Mouse (Mus musculus) heart, adult 9 months (tissue): ENCODE data around the gene Sdc4.

Experiments
- DNase-seq, 2 experiments: peaks; one replicate each; pipeline ENCODE4 v3.0.0; 2022; ENCODE audit warnings: low spot score in 2 of 2

Gene Sdc4

DNA sequence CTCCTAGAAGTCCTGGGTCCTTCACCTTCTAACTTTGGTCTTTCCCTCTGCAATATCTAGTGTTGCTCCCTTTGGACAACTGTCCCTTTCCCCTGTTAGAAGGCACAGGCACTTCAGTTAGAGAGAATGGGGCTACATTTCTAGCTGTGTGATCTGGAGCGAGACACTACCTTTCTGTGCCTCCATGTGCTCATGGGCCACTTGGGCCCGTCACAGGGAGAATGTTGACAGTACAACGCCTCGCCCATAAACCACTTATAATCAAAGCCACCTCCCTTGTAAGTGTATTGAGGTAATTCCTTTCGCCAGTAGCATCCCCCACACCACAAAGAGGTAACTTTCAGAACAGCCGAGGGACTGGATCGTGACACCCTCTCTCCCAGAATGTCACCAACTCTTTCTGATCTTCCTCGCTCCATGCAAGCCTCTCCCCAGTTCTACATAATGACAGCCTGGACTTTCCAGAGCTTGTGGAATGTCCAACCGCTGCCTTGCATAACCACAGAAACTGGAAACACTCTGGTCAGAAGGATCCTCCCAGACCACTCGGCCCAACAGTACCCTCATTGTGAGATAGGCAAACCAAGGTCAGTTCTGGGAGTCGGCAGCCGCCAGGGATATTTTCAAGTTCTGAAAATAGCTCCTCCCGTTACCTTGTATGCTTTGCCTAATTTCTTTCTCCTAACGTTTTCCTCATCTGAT, 5.8 kb upstream of the Sdc4 start:
- DNase-seq, result no peak

DNA sequence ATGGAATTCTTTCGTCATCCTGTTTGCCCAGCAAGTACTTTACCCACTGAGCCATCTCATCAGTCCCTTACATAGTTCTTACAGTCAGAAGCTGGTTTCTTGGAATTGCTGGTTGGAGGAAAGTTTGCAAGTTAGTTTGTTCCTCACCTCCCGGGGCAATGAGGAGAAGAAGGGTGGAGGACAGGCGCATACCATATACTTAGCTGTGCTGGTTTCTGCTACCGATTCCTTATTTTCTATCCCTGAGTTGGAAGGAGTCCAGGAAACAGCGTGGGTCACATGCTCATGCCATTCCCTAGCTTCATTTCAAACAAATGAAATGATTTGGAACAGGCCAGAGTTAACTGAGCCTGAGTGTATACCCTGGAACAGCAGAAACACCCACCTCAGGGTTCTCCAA, 5.2 kb upstream of the Sdc4 start:
- DNase-seq, result no peak

- DNase-seq, result no peak
Measured at GRCm38 (mm10) chr2:164448140-164448539, 4.5 kb upstream of the Sdc4 start.

DNA sequence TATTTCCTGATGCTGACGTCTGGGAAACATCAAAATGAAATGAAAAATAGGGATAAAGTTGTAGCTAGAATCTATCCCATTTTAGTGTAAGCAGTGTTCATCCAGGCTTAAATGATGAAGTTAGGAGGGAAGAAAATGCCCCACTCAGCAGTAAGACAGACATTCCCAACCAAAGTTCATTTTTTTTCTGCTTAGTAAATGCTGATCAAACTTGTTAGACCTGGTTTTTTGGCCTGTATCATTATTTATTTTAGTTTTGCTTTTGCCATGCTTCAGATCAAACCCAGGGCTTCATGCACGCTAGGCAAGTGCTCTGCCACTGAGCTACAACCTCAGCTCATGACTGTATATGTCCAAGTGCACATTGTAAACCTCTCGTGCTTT, 2.4 kb upstream of the Sdc4 start:
- DNase-seq, result no peak

DNA sequence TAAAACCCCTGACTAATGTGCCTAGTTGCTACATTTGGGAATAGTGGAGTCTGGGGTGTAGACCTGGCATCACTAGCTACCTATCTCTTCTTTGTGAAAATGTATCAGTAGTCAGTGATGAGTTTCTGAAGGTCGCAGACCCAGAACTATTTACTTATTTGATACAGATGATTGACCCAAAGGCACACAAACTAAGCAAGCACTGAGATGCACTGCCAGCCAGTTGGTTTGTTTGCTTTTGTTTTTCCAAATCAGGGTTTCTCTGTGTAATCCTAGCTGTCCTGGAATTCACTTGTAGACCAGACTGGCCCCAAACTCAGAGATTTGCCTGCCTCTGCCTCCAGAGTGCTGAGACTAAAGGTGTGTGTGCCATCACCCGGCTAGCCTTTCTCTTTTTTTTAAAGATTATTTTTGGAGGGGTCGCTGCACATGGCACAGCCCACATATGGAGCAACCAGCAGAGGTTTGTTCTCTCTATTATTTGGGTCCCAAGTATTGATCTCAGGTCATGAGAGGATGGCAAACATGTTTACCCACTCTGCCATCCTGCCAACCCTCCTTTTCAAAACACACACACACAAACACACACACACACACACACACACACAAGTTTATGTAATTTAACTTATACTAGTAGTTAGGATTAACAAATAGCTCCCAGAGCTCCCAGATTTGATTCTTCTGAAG, 1.9 kb upstream of the Sdc4 start:
- DNase-seq, result no peak

DNA sequence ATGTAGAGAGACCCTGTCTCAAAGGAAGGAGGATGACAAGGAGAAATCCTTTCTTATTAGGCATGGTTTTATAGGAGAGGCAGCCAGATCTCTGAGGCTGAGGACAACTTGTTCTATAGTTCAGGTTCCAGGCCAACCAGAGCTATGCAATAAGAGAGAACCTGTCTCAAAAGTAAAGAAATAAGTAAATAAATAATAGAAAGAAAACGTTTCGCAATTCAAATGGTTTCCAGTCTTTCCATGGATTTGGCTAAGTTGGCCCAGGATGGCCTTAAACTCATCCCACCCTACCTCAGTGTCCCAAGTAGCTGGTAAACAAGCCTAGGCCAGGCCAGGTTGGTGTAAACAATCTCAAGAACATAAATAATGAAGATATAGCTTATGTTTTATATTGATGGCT, 1.0 kb upstream of the Sdc4 start:
- no peak for DNase-seq

DNA sequence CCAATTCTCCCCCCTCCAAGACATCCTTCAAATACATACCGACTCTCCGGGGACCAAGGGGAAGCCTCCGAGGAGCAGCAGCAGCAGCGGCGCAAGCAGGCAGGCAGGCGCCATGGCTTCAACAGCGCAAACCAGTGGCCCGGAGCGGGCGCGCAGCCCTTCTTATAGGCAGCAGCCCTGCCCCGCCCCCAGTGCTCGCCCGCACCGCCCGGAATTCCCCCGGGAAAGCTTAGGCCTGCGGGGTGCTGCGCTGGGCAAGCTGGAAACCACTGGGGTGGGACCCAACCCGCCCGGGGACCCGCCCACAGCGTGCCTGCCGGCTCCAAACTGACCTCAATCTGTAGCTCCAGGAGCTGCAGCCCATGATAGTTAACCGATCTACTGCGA, 643 bp downstream of the Sdc4 start:
- peak; percentile 87 to 89 for DNase-seq

- DNase-seq, result peak; percentile 50 to 58
Measured at GRCm38 (mm10) chr2:164442315-164443050, 1.2 kb downstream of the Sdc4 start.

GRCm38 (mm10) chr2:164441731-164442130, 2.0 kb downstream of the Sdc4 start:
- no peak for DNase-seq

- DNase-seq, result peak in 1 of 2 experiments; percentile 41
Measured at GRCm38 (mm10) chr2:164441155-164441554, 2.5 kb downstream of the Sdc4 start.

DNA sequence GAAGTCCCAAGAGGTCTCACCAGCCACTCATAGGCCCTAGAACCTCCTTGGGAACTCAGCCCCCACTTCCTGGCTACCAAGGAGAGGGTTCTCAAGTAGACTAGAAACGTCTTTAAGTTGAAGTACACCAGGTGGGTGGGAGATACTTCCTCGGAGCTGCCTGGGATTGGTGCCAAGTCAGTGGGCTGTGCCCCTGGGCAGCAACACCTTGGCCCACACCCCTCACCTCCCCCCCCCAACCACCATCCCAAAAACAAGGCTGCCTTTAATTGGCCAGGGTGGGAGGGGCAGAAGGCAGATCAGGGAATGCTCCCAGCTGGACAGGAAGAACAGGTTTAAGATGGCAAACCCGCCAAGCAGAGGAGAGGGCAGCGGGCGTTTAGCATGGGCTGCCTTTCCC, 3.4 kb downstream of the Sdc4 start:
- DNase-seq, result no peak

GRCm38 (mm10) chr2:164439001-164439421, 4.7 kb downstream of the Sdc4 start:
- DNase-seq, result peak in 1 of 2 experiments; percentile 36

DNA sequence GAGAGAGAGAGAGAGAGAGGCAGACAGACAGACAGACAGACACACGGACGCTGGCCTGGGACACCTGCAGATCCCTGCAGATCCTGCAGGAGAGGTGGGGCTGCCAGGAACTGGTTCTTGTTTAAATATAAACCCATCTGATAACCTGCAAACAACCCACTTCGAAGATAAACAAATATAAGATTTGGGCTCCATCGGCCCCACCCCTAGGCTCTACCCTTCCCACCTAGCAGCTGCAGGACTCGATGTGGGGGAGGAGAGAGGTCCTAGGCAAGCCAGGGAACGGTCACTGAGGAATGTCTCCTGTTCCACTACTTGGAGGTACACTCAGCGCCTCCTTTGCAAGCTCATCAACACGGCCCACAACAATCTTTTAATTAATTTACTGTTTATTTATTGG, 5.4 kb downstream of the Sdc4 start:
- no peak for DNase-seq

- no peak for DNase-seq
Measured at GRCm38 (mm10) chr2:164437710-164438109, 6.0 kb downstream of the Sdc4 start.

- DNase-seq, result peak in 1 of 2 experiments; percentile 44
Measured at GRCm38 (mm10) chr2:164436961-164437360, 6.7 kb downstream of the Sdc4 start.

DNA sequence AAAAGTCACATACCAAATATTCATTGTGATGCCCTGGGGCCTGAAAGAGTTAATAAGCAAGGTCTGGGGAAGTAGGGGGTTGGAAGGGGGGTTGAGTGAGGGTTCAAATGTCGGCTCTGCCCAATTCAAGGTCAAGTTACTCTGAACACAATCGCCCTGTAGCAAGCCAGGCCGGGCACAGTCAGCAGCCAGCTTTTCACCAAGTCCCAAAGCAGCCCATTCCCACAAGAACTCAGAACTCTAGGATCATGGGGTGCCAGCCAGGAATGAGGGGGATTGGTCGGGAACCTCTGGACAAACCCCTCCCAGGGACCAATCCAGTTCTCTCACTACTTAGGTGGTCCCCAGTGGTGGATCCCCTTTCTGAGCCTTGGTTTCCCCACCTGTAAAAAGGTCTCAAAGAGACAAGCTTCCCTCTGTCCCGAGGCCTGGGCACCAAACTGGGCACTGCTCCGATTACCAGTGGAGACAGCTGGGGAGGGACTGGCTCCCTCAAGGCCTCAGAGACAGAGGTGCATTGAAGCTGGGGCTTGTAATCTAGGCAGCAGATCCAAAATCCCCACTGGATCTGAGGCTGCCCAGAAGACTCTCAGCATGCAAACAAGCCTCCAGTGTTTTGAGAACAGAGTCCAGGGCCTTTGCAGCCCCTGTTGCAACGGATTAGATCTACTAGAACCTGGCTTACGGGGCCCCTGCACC, 7.3 kb downstream of the Sdc4 start:
- DNase-seq, result no peak

GRCm38 (mm10) chr2:164435216-164436090, 8.2 kb downstream of the Sdc4 start:
- DNase-seq, result no peak

- DNase-seq, result no peak
Measured at GRCm38 (mm10) chr2:164434681-164435080, 9.0 kb downstream of the Sdc4 start.

- DNase-seq, result no peak
Measured at GRCm38 (mm10) chr2:164433278-164433895, 10.3 kb downstream of the Sdc4 start.

DNA sequence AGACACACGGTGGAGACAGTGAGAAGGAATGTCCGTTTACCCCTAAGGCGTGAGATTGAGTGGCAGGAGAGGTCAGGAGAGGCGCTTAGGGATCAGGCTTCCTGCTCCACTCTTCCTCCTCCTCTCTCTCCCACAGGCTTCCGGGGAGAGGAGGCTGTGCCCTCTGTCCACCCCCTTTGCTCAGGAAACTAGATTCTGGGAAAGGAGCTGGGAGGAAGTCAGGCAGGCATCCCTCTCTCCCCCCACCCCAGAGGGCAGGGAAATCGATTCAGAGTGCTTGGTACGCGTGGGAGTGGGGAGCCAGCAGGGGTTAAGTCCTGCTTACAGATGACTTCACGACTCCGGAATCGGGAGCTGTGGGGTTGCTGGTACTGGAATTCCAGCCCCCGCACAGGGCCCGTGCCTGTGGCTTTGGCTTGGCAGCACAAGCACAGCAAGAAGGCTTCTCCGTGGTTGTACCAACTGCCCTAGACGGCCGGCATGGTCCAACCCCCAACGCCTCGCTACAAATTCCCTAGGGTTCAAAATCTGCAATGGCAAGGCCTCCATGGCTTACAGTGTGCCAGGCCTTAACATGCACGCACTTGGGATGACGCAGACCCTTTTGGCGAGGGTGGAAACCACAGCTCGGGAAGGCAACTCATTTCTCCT, 11.0 kb downstream of the Sdc4 start:
- DNase-seq, result peak in 1 of 2 experiments; percentile 29
